Mouse (Mus musculus): ENCODE measurements at regions not wholly inside any gene's neighbourhood (a gene's known extent, or its start where the extent isn't known, plus 50 kb on each side); places are given as distances from the start of the nearest gene placed in this dataset.
A peak's percentile ranks its signal among the peaks of the same experiment; 100 is the strongest.

GRCm38 (mm10) chrX:151708055-151708670, 92.4 kb upstream of the Huwe1 start:
- peak; percentile 0 for DNase-seq

Data from lung, postnatal 14 days (tissue).